Mouse (Mus musculus) CH12.LX (cell line): ENCODE measurements around the gene Shank3.

ENCODE experiments used
- POLR2A ChIP-seq: IDR thresholded peaks from 2 replicates; pipeline ENCODE4 v1.6.1; 2011; ENCODE audit warnings: low read depth, mild to moderate bottlenecking, improper control_type of control experiment, low read length
- USF2 ChIP-seq: conservative IDR thresholded peaks from 2 replicates; pipeline ENCODE4 v1.6.1; 2011; ENCODE audit warnings: low read depth, low read length, improper control_type of control experiment

DNA sequence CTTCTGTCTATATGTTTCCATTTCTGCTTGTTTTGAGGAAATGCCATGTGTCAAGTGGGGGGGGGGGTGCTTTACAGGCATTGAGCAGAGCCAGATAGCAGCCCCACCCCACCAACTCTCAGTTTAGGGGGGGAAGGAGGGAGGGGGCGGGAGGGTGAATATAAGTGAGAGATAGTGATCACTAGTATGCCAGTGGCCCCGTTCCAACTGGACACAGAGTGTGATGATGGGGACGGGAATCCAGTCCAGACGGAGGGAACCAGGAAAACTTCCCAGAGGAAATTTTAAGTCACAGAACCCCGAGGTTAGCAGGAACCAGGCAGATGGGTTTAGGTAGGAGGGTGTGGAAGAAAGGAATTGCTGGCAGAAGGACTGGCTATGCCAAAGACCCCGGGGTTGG is 43.8 kb upstream of the Shank3 start:
- TF ChIP-seq POLR2A (no peak), USF2 (no peak)
